Mouse (Mus musculus) forebrain, embryonic 10.5 days (tissue): Measurements from ENCODE around the gene Slc13a3. TPM values are rescaled to one million over a fixed set of nuclear protein-coding genes. Genes with fewer than 3 reads are reported as not detected.
A peak's percentile ranks its signal among the peaks of the same experiment; 100 is the strongest.

Experiments
- DNase-seq: peaks from one replicate; pipeline ENCODE4 v3.0.0-alpha.2; 2017; ENCODE audit warnings: low spot score; ENCODE audit errors: extremely low spot score
- H3K27ac ChIP-seq: fragments of 300-500 bp; sonication (generic); 2 replicates; pipeline ENCODE4 v1.5.1; 2016; ENCODE audit warnings: mild to moderate bottlenecking
- H3K27me3 ChIP-seq: fragments of 300-500 bp; sonication (generic); 2 replicates; pipeline ENCODE4 v1.6.1; 2016; ENCODE audit warnings: mild to moderate bottlenecking; ENCODE audit not compliant: poor library complexity, severe bottlenecking
- H3K36me3 ChIP-seq: fragments of 300-500 bp; sonication (generic); replicated peaks from 2 replicates; pipeline ENCODE4 v1.6.1; 2016; ENCODE audit warnings: mild to moderate bottlenecking, moderate library complexity
- H3K4me1 ChIP-seq: fragments of 300-500 bp; sonication (generic); 2 replicates; pipeline ENCODE4 v1.6.1; 2016
- H3K4me3 ChIP-seq: fragments of 300-500 bp; sonication (generic); 2 replicates; pipeline ENCODE4 v1.5.1; 2016; ENCODE audit warnings: mild to moderate bottlenecking, moderate library complexity
- H3K9me3 ChIP-seq: fragments of 300-500 bp; sonication (generic); 2 replicates; pipeline ENCODE4 v1.6.1; 2016; ENCODE audit warnings: mild to moderate bottlenecking, moderate library complexity
- WGBS: fragments of 180-500 bp; shearing (Covaris S2); methylation state at CpG from one replicate; pipeline ENCODE4 v1.1.7; 2016; 5-methylcytosine and 5-hydroxymethylcytosine counted together
- polyA plus RNA-seq: library from polyadenylated mRNA; unstranded; fragments of >200 nt; fragmentation: Nextera tagmentation; extraction: Ambion mirVana; gene quantifications from 2 replicates; pipeline ENCODE4 v1.2.1, GENCODE M21; 2016

Slc13a3 gene
- polyA plus RNA-seq, 1 experiment from 2014 or later = 0.69 TPM

- Histone ChIP-seq H3K4me3 (peak overlapping the region; percentile 82; the same call in 1 of the 2 replicates), H3K9me3 (no peaks in the 10 kb centered on the region), H3K27ac (peak overlapping the region; percentile 91), H3K4me1 (peaks cover 39% of the 10 kb centered on the region), H3K27me3 (no peaks in the 10 kb centered on the region), H3K36me3 (peaks cover 17% of the 10 kb centered on the region)
- WGBS = 62% methylated on average over 2 of the region's 2 CpGs
- no peak for DNase-seq
Measured at GRCm38 (mm10) chr2:165494495-165494894, 21.5 kb upstream of the Slc13a3 start.

GRCm38 (mm10) chr2:165493587-165494210, 20.7 kb upstream of the Slc13a3 start:
- DNase-seq = peak; percentile 59
- peaks cover 25% of the 10 kb centered on the region for H3K36me3 ChIP-seq
- WGBS = 15% methylated on average over 17 of the region's 17 CpGs
- peak overlapping the region; percentile 82 for H3K4me3 ChIP-seq
- H3K27ac ChIP-seq = peak overlapping the region; percentile 91
- H3K27me3 ChIP-seq = no peaks in the 10 kb centered on the region
- no peaks in the 10 kb centered on the region for H3K9me3 ChIP-seq
- peaks cover 39% of the 10 kb centered on the region for H3K4me1 ChIP-seq

DNA sequence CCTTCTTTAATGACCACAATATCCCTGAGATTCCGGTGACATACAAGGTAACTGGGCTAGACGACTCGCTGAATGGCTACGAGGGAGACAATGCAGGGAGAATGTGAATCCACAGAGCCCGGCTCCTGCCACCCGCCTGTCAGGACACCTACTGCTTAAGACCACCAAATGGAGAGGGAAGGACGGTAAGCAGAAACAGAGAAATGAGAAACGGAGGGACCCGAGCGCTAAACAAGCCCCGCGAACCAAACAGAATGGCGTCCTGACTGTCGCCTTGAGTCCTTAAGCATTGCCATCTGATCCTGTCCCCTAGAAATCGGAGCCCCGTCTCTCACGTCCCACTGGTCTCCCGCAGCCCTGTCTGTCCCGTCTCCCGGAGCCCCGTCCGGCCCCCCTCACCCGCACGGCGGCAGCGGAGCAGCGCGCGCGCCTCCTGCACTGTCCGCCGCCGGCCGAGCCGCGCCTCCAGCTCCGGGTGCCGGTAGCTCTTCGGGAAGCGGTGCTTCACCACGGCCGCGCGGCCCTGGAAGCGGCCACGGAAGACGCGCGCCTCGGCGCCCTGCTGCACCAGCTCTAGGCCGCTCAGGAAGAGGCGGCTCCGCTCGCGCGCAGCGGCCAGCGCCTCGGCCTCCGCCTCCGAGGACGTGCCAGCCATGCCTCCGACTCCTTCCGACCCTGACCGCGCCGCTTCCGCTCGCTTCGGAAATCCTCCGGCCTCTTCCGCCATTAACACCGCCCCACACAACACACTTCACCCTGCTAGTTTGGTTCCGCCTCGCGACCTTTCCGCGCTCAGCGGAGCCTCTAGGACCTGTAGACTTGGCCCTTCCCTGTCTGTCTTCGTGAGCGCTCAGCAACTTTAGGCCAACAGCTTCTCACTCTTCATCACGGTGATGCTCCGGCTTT, 19.9 kb upstream of the Slc13a3 start, which contains the start of gene Trp53rka:
Trp53rka (minus strand) TSS at position 677 of the 906 bp plus-strand sequence.
- no peaks in the 10 kb centered on the region for H3K27me3 ChIP-seq
- H3K4me3 ChIP-seq = peak within 1 kb of the TSS; percentile 82
- H3K9me3 ChIP-seq = no peaks in the 10 kb centered on the region
- peak; percentile 83 for DNase-seq
- peak within 1 kb of the TSS; percentile 91 for H3K27ac ChIP-seq
- H3K36me3 ChIP-seq = peaks cover 33% of the 10 kb centered on the region
- peaks cover 39% of the 10 kb centered on the region for H3K4me1 ChIP-seq
- WGBS = under 1% methylated on average over 77 of the region's 84 CpGs

DNA sequence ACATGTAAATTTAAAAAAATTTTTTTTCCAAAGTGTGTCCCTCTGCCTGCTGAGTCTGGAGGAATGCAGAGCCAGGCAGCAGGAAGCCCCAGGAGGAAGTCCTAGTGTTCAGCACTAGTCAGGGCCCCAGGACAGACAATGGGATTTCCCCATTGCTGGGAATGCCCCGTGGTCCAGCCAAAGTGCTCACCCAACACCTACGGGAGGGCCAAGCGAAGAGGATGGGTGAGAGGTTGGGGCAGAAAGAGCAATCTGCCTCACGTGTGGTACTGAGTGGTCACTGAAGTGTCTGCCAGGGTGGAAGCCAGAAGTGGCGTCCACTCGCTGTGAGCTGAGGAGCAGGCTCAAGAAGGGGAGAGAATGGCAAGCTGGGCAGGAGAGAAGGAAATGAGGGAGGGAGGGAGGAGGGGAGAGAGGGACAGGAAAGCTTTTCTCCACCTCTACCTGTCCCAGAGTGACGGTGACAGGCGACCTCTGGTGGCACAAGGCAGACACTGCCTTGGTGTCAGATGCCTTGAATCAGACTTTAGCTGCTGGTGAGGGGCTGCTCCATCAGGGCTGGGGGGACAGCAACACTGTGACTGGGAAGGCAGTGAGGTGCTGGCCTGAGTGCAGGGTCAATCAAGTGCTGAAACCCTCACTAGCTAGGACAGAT, 14.0 kb upstream of the Slc13a3 start:
- DNase-seq = peak; percentile 62
- Histone ChIP-seq H3K27me3 (no peaks in the 10 kb centered on the region), H3K4me3 (no peak overlapping the region), H3K27ac (peak overlapping the region; percentile 2; the same call in 1 of the 2 replicates), H3K36me3 (peaks cover 34% of the 10 kb centered on the region), H3K4me1 (peaks cover 41% of the 10 kb centered on the region), H3K9me3 (no peaks in the 10 kb centered on the region)
- 26% methylated on average over 8 of the region's 8 CpGs for WGBS

DNA sequence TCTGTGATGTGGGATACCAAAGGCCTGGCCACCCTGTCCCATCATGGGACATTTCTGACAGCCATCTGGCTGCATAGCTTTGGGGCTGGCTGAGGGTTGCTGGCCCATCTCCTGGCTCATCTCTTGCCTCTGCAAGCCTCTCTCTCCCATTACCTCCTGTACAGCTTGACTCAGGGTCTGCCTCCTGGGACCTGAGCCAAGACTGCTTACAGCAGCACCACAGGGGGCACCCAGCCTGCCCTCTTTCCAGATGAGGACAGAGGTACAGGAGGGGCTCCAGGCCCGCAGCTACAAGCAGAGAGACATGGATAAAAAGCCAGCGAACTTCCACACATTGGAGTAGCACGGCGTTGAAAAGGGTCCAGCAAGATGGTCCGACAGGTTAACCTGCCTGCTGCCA, 13.4 kb upstream of the Slc13a3 start:
- 83% methylated on average over 5 of the region's 5 CpGs for WGBS

GRCm38 (mm10) chr2:165485826-165486225, 12.8 kb upstream of the Slc13a3 start:
- H3K27ac ChIP-seq = no peak overlapping the region
- H3K9me3 ChIP-seq = no peaks in the 10 kb centered on the region
- 80% methylated on average over 3 of the region's 3 CpGs for WGBS
- H3K4me1 ChIP-seq = peaks cover 39% of the 10 kb centered on the region
- H3K4me3 ChIP-seq = no peak overlapping the region
- no peak for DNase-seq
- H3K36me3 ChIP-seq = peaks cover 30% of the 10 kb centered on the region
- no peaks in the 10 kb centered on the region for H3K27me3 ChIP-seq

More for the DNA sequence above, 13.4 kb upstream of the Slc13a3 start:
- Histone ChIP-seq H3K4me3 (no peak overlapping the region), H3K36me3 (peaks cover 34% of the 10 kb centered on the region), H3K27ac (peak overlapping the region; percentile 51; the same call in 1 of the 2 replicates), H3K27me3 (no peaks in the 10 kb centered on the region), H3K9me3 (no peaks in the 10 kb centered on the region), H3K4me1 (peaks cover 39% of the 10 kb centered on the region)
- DNase-seq = no peak

GRCm38 (mm10) chr2:165484152-165484551, 11.1 kb upstream of the Slc13a3 start:
- WGBS = 76% methylated on average over 6 of the region's 6 CpGs

DNA sequence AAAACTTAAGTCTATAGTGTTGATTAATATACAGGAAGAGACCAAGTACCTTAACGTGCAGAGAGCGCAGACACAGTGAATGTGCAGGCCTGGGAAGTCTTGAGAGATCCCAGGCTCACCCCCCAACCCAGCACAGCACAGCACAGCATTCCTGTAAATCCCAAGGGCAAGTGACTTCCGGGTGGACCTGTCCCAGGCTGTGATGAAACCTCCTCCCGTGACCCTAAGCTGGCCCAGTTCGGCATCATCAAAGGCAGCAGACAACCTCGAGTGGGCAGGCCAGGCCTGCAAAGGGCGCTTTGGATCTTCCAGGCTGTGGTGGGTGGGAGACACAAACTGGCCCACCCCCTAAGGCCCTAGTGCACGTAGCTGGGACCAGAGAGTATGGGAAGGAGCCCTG, 9.0 kb upstream of the Slc13a3 start:
- no peaks in the 10 kb centered on the region for H3K9me3 ChIP-seq
- no peak for DNase-seq
- WGBS = 69% methylated on average over 8 of the region's 8 CpGs
- no peaks in the 10 kb centered on the region for H3K27me3 ChIP-seq
- no peak overlapping the region for H3K4me3 ChIP-seq
- peaks cover 35% of the 10 kb centered on the region for H3K4me1 ChIP-seq
- H3K36me3 ChIP-seq = no peaks in the 10 kb centered on the region
- peak overlapping the region; percentile 8; the same call in 1 of the 2 replicates for H3K27ac ChIP-seq

More at GRCm38 (mm10) chr2:165484152-165484551, 11.1 kb upstream of the Slc13a3 start:
- DNase-seq = no peak
- Histone ChIP-seq H3K36me3 (peaks cover 14% of the 10 kb centered on the region), H3K27me3 (no peaks in the 10 kb centered on the region), H3K9me3 (no peaks in the 10 kb centered on the region), H3K4me1 (peaks cover 39% of the 10 kb centered on the region), H3K4me3 (no peak overlapping the region), H3K27ac (no peak overlapping the region)

DNA sequence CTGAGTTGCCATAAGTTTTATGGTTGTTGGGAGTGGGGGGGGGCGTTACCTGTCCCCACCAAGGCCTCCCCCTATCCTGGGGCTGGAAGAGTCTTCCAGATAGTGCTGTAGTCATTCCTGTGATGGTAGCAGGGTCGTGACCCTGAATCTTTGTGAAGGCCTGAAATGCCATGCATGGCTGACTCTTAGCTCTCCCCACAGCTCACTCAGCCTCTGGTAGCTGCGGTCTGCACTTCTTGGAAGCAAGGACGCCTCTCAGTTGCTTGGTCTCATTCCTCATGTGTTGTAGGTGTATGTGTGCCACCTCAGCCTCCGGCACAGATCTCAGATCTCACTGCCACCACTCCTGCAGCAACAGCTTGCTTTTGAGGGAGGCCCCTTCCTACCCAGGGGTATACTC, 2.8 kb upstream of the Slc13a3 start:
- 65% methylated on average over 5 of the region's 5 CpGs for WGBS
- DNase-seq = no peak
- H3K27ac ChIP-seq = peak overlapping the region; percentile 32; the same call in 1 of the 2 replicates
- no peak overlapping the region for H3K4me3 ChIP-seq
- no peaks in the 10 kb centered on the region for H3K36me3 ChIP-seq
- H3K4me1 ChIP-seq = peaks cover 24% of the 10 kb centered on the region
- no peaks in the 10 kb centered on the region for H3K9me3 ChIP-seq
- peaks cover 38% of the 10 kb centered on the region for H3K27me3 ChIP-seq

DNA sequence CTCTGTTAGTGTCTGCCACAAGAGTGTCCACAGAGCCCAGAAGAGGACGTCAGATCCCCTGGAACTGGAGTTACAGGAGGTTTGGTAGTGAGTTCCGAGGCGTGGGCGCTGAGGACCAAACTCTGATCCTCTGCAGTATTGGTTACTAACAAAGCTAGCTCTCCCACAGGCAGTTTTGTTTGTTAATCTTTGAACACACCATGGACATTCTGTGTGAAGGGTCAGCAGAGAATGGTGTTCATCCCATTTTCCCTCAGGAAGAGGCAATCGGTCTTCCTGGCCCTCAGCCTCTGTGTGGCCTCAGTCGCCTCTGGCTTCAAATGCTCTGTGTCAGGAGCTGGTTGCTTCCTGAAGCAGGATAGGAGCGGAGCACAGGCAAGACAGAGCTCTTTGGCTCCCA, 2.4 kb upstream of the Slc13a3 start:
- no peak overlapping the region for H3K4me3 ChIP-seq
- no peak for DNase-seq
- H3K9me3 ChIP-seq = no peaks in the 10 kb centered on the region
- peaks cover 25% of the 10 kb centered on the region for H3K4me1 ChIP-seq
- 80% methylated on average over 7 of the region's 7 CpGs for WGBS
- 0 out of 2 replicates have a peak overlapping the region, but pooled peaks have one; percentile 32 for H3K27ac ChIP-seq
- H3K36me3 ChIP-seq = no peaks in the 10 kb centered on the region
- peaks cover 41% of the 10 kb centered on the region for H3K27me3 ChIP-seq

- peaks cover 45% of the 10 kb centered on the region for H3K27me3 ChIP-seq
- 78% methylated on average over 11 of the region's 11 CpGs for WGBS
- H3K4me3 ChIP-seq = no peak overlapping the region
- H3K36me3 ChIP-seq = no peaks in the 10 kb centered on the region
- peaks cover 49% of the 10 kb centered on the region for H3K4me1 ChIP-seq
- DNase-seq = no peak
- H3K27ac ChIP-seq = no peak overlapping the region
- H3K9me3 ChIP-seq = no peaks in the 10 kb centered on the region
Measured at GRCm38 (mm10) chr2:165471943-165472342, 1.1 kb downstream of the Slc13a3 start.

DNA sequence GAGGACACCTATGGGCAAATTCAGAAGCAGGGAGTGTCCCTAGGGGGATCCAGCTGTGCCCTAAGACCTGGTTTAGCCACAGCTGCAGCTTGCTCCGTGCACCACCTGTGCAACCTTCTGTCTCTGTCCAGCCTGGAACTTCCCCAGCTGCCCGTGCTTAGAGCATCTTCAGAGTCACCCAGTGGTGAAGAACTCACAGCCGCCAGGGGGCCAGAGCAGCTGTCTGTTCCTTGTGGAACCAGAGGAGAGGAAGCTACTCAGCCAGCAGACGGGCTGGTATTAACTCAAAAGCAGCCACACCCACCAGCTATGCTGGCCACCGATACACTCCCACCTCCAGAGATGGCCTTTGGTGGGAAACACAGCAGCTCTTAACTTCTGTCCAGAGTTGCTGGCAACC, 2.9 kb downstream of the Slc13a3 start:
- Histone ChIP-seq H3K4me3 (no peak overlapping the region), H3K4me1 (peaks cover 40% of the 10 kb centered on the region), H3K27me3 (peaks cover 45% of the 10 kb centered on the region), H3K9me3 (no peaks in the 10 kb centered on the region), H3K36me3 (no peaks in the 10 kb centered on the region), H3K27ac (no peak overlapping the region)
- no peak for DNase-seq
- 50% methylated on average over 5 of the region's 5 CpGs for WGBS
